Mouse (Mus musculus) spleen, postnatal 36 days (tissue): ENCODE results near the gene Mbd5.

Experiments used
- DNase-seq, 2 experiments: peaks; one replicate each; pipeline ENCODE4 v3.0.0; 2022; ENCODE audit warnings: low spot score in 2 of 2, mixed read lengths in 1 of 2

Mbd5 gene

DNA sequence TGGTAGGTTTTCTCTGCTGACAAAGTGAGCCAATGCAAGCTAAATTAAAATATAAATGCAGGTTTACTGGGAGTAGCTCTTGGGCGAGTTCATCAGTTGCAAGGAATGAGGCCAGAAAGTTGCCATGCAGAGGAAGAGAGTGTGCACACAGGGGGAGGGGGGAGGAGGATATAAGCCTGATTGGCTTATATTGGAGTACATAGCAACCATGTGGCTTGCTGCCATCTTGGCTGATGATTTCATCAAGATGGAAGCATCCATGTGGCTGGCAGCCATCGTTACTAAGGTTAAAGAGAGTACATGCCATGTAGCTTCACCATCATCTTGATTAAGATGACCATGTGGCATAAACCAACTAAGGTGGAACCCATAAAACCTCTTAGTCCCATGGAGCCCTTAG lies 395.0 kb downstream of the Mbd5 start:
- no peak for DNase-seq

DNA sequence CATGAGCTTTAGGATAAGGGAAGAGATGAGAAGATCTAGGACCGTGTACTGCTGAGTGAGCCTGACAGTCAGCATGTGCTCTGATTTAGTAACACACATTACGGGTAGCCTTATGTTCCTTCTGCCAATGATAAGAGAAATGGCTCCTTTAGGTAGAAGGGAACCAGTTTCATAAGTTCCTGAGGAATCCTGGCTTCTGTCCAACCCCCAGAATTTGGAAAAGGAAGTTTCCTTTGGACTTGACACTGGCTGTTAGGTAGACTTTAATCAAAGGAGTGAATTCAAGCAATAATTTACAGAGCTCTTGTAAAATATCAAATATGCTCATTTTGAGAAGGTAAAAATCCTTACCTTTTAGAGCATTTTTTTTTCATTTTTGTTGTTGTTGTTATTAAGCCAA lies 396.5 kb downstream of the Mbd5 start:
- DNase-seq = no peak

DNA sequence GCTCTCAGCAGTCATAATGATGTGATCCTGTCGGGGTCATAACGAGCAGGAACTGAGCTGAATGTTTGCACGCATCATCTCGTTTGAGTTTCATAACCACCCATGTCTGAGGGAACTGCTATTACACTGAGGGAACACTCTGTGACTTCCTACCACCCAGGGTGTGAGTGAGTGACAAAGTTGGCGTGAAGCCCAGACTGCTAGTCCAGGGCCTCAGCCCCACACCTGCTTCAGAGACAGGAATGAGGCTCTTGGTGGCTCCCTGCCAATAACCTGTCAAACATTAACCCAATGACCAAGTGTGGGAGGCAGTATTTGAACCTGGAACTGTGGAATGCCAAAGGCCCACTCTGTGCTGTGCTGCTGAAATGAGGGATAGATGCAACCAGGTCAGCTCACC lies 400.5 kb downstream of the Mbd5 start:
- DNase-seq = peak; percentile 53 to 66

DNA sequence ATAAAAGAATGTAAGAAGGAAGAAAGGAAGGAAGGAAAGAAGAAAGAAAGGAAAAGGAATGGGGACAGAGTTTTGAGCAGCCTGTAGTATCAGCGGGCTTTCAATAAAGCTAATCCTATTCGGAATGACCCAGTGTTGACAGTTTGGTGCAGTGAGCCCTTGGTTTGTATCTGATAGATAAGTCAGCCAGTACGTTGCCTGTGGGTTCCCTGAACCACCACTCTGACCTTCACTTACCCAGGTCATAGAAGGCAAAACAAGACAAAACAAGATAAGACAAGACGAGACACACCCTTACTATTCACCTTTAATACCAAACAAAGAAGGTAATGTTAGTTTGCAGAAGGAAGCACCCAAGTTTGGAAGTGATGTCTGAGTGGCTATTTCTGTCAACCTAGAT lies 401.5 kb downstream of the Mbd5 start:
- DNase-seq = no peak

DNA sequence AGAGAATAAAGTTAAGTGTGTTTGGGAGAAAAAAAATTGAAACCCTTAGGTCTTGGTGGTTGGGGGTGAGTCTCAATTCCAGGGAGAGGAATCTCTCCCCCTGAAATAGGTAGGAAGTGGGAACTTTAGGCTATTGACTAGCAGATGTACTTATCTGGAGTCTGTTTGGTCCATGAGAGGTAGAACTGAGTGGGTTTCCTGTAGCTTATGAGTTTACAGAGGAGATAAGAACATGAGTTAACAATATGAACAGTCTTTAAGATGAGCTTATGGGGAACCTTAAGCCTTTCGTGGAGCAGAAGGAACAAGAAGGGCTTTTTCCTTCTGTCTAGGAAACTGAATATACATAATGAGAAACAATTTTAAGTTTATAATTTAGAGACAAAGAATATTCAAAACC lies 404.8 kb downstream of the Mbd5 start:
- no peak for DNase-seq

DNA sequence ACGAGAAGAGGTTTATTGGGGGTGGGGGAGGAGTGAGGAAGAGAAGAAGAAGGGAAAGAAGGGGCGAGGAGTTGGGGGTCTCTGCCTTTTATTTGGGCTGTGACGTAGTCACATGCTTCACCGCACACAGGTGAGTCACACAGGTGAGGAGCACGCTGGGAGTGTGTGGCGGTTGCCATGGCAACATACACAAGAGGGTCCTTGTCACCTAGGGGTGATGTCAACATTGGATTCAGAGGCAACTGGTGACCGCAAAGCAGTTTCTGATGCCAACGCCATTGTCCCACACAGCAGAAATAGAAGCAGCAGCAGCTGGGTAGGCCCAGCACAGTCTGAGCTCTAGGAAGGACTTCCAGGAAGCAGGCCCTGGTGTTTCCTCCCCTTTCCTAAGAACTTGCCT lies 406.6 kb downstream of the Mbd5 start:
- DNase-seq = no peak

DNA sequence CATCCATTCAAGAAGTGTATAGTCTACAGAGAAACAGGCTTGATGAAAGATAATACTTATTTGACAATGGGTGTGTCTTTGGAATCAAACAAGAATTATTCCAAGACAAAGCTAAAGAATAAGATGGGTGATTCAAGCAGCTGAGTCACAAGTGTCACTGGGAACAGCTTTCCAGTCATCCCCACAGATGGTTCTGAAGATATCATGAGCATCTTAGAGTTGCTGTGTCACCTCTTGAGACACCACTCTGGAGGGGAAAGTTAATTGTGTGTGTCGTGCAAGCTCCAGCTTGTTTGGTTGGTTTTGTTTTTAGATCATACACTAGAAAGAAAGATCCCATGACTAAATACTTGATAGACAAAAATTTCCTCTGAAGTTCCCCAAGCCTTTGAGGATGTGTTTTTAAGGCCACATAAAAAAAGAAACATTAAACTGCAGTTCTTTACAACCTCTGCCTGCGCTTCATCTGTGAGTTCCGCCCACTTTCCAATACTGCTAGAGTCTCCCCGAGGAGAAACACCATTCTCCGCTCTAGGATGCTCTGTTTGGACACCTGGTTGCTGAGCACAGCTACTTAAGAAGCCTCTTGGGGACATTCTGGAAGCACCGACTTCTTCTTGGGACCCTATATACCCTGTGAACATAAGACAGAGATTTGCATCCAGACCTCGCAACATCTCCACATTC lies 409.0 kb downstream of the Mbd5 start:
- DNase-seq = no peak

DNA sequence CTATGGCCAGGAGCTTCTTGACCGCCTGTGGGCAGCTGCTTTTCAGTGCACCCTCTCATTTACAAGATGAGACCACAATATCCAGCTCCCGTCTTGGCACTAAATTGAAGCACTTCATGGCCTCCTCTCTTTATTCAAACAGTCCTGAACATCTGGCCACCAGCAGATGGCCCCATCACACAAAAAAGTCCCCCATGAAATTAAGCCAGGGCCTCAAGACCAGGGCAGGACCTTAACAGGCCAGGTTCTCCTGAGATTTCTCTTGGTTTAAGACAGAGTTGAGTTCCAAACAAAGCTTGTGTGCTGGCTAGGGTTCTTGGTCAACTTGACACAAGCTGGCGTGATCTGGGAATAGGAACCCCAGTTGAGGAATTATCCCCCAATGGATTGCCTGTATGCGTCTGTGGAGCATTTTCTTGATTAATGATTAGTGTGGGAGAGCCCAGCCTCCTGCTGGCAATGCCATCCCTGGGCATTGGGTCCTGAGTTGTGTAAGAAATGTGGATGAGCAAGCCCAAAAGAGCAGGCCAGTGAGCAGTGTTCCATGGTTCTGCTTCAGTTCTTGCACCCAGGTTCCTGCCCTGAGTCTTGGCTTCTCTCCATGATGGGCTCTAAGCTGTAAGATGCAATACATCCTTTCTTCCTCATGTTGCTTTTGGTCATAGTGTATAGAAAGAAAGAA lies 409.7 kb downstream of the Mbd5 start:
- peak; percentile 32 to 40 for DNase-seq

DNA sequence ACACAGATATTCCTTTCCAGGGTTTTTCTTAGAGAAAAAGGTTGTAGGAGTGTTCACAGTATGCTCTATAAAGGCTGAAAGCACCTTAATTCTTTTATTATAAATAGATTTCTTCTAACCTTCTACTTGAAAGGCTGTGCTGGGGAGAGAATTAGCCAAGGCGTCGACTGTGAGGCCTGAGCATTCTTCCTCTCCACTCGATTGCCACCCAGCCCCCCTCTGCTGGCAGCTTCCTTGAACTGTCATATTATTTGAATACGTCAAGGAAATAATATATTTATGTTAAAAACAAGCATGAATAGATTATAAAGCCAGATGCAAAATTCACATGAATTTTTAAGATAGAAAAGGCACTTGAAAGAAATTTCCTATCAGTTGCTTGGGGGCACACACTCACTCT lies 410.4 kb downstream of the Mbd5 start:
- no peak for DNase-seq

DNA sequence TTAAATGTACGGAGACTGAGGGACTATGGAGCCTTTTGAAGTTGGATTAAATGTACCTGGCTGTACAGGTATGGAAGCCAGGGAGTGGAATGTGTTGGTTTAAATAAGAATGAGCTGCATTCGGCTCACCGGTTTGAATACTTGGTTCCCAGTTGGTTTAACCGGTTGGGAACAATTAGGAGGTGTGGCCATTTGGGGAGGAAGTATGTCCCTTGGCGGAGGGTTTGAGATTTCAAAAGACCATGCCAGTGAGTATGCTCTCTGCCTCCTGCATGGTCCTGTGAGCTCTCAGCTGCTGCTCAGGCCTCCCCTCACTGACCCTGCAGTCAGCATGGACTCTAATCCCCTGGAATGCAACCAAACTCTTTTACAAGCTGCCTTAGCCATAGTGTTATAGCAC lies 415.2 kb downstream of the Mbd5 start:
- DNase-seq = no peak

DNA sequence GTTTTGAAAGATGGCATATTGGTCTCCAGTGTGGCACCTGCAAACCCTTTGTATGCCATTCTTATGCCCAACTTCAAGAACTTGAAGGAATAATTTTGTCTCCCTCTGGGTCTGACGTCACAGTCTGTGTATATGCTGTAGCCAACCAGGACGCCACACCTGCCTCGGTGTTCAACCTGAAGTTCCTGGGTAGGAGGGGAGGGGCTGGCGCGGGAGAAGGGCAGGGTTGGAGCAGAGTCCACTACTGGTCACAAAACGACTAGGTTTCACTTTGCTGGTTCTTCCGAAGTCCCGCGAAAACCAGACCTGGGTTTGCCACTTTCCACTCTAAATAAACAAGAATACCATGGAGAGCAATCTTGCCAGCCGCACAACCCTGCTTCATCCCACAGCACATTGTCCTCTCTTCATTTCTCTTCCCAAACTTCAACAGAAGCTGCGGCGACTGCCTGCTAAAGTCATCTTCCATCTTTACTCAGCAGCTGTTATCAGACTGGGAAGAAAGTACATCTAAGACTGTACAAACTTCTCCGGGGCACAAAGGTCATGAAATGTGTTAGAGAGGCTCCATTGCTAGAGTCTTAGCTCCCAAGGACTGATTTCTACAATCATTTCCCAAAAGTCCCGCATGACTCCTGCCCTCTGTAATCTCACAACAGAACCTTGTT lies 417.7 kb downstream of the Mbd5 start:
- no peak for DNase-seq

DNA sequence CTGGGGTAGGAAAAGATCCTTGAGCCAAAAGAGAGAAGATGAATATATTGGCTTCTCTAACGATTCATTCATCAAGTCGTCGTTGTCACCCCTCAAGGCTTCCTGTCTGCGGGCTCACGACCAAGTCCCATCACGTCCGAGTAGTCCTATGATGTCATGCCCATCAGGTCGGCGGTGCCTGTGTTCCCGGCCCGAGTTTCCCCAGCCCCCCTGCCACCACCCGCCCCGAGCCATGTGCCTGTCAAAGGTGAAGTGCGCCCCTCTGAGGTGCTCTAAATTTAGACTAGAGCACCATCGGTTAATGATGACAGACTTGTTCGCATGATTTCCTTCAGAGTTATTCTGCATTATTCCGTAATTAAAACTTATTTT lies 418.2 kb downstream of the Mbd5 start:
- DNase-seq = no peak

DNA sequence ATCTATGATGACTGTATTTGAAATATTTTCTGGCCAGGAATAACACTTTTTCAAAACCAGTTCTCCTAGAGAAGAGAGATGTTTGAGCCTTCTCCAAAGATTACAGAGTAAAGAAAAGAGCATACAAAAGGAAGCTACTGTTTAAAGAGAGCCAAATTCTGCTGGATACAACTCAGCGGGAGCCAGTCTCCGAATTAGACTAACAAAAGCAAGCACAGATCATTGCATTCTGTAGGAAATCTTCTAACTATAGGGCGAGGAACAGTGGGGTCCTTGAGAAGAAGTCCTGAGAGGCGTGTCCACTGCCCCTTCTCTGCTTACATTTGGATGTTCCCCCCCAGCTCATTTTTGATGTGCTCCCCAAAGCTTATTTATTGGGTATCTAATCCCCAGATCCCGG lies 422.3 kb downstream of the Mbd5 start:
- DNase-seq = no peak

DNA sequence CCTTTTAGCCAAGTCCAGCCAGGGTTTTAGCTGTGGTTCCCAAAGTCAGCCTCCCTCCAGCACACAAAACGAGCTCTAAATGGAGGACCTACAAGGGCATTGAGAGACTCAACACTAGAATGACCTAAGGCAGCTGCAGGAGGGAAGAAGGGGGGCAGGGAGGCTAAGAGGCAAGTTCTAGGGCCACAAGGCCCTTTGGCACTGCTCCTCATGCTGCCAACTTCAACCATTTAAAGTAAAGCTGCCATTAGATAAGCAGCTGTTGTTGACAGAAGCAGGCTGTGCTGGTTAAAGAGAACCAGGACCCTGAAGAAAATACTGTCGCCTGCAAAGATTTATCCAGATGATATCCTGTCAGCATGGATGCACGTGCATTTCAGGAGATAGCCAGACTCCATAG lies 423.3 kb downstream of the Mbd5 start:
- no peak for DNase-seq
